Mouse (Mus musculus) liver, embryonic 12.5 days (tissue): Measurements from ENCODE around the gene C1qa. TPM values are rescaled to one million over a fixed set of nuclear protein-coding genes. Genes with fewer than 3 reads are reported as not detected.

Experiments used
- ATAC-seq: fragments of 200-750 bp; cut with Nextera tagmentation; 2 replicates; pipeline ENCODE4 v1.8.0; 2017; ENCODE audit warnings: moderate number of reproducible peaks, mild to moderate bottlenecking, moderate library complexity
- H3K27ac ChIP-seq: fragments of 300-500 bp; sonication (generic); 2 replicates; pipeline ENCODE4 v1.5.1; 2016; ENCODE audit warnings: mild to moderate bottlenecking
- H3K27me3 ChIP-seq: fragments of 300-500 bp; sonication (generic); replicated peaks from 2 replicates; pipeline ENCODE4 v1.6.1; 2016; ENCODE audit warnings: mild to moderate bottlenecking, moderate library complexity
- H3K36me3 ChIP-seq: fragments of 300-500 bp; sonication (generic); 2 replicates; pipeline ENCODE4 v1.6.1; 2016; ENCODE audit warnings: mild to moderate bottlenecking, moderate library complexity
- H3K4me1 ChIP-seq: fragments of 300-500 bp; sonication (generic); 2 replicates; pipeline ENCODE4 v1.6.1; 2016
- H3K4me2 ChIP-seq: fragments of 300-500 bp; sonication (generic); 2 replicates; pipeline ENCODE4 v1.6.1; 2016; ENCODE audit warnings: mild to moderate bottlenecking, moderate library complexity
- H3K4me3 ChIP-seq: fragments of 300-500 bp; sonication (generic); 2 replicates; pipeline ENCODE4 v1.5.1; 2016; ENCODE audit warnings: mild to moderate bottlenecking, moderate library complexity
- H3K9ac ChIP-seq: fragments of 300-500 bp; sonication (generic); 2 replicates; pipeline ENCODE4 v1.6.1; 2016; ENCODE audit warnings: mild to moderate bottlenecking, moderate library complexity
- H3K9me3 ChIP-seq: fragments of 300-500 bp; sonication (generic); replicated peaks from 2 replicates; pipeline ENCODE4 v1.6.1; 2016; ENCODE audit warnings: mild to moderate bottlenecking, moderate library complexity
- WGBS: fragments of 180-500 bp; shearing (Covaris S2); methylation state at CpG from one replicate; pipeline ENCODE4 v1.1.7; 2016; ENCODE audit not compliant: insufficient replicate concordance; 5-methylcytosine and 5-hydroxymethylcytosine counted together
- polyA plus RNA-seq: library from polyadenylated mRNA; unstranded; fragments of >200 nt; fragmentation: Nextera tagmentation; extraction: Ambion mirVana; gene quantifications from 2 replicates; pipeline ENCODE4 v1.2.1, GENCODE M21; 2016

The C1qa gene
- polyA plus RNA-seq, 1 experiment from 2014 or later = 26.2 TPM

DNA sequence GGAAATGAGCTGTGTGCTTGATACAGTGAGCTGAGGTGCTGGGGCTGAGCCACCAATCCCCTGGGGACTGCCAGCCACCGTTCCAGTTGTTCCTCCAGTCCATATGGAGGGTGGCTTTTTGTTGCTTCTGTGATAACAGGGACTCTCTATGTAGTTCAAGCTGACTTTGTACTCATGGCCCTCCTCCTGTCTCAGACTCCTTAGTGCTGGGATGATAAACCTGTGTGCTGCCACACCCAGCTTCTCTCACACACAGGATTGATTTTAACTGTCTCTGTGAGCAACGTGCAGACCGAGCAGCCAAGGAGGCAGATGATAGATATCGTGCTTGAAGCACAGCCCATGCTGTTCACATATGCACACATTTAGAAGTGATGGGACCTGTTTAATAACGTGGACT is 46.5 kb downstream of the C1qa start:
- 37% methylated on average over 5 of the region's 5 CpGs for WGBS
- no peak for ATAC-seq
- H3K36me3 ChIP-seq = no peaks in the 10 kb centered on the region
- H3K9ac ChIP-seq = no peak overlapping the region
- no peak overlapping the region for H3K4me3 ChIP-seq
- H3K27ac ChIP-seq = no peak overlapping the region
- no peak overlapping the region for H3K4me2 ChIP-seq
- peaks cover 15% of the 10 kb centered on the region for H3K27me3 ChIP-seq
- H3K9me3 ChIP-seq = no peaks in the 10 kb centered on the region
- H3K4me1 ChIP-seq = no peaks in the 10 kb centered on the region

DNA sequence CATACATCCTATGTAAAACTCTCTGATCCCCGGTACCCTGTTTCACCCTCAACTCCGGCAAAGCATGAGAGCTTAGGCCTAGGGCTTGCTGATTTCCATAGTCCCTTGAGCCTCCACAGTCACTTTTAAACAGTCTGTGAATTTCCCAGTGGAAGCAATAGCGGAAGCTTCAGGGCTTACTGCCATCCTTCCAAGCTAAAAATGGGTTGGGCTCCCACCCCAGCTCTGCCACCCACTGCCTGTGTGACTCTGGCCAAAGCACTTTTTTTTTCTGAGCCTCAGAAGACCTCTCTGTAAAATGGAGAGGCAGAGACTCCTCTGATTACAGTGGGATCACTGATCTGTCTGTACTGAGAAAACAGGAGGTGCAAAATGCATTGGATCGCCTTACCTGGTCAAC is 50.0 kb downstream of the C1qa start:
- H3K4me3 ChIP-seq = no peak overlapping the region
- peaks cover 16% of the 10 kb centered on the region for H3K27me3 ChIP-seq
- H3K4me2 ChIP-seq = no peak overlapping the region
- no peak overlapping the region for H3K9ac ChIP-seq
- WGBS = 62% methylated on average over 4 of the region's 4 CpGs
- H3K9me3 ChIP-seq = no peaks in the 10 kb centered on the region
- no peak for ATAC-seq
- no peak overlapping the region for H3K27ac ChIP-seq
- H3K4me1 ChIP-seq = no peaks in the 10 kb centered on the region
- H3K36me3 ChIP-seq = no peaks in the 10 kb centered on the region

DNA sequence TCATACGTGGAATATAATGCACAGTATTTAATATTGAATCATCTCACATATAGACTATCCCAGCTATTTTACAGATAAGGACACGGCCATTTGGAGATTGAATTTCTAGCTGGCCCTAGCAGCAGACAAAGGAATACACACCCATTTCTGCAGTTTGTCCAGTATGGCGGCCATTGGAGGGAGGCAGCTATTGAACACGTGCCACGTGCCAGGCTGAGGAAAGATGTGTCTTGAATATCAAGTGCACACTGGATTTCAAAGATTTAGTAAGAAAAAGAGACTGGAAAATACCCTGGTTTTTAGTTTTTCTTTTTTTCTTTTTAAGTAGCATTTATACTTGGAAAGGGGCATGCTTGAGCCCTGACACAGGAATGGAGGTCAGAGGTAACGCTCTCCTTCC is 51.4 kb downstream of the C1qa start:
- Histone ChIP-seq H3K27me3 (peaks cover 16% of the 10 kb centered on the region), H3K4me3 (no peak overlapping the region), H3K4me2 (no peak overlapping the region), H3K36me3 (no peaks in the 10 kb centered on the region), H3K27ac (no peak overlapping the region), H3K4me1 (no peaks in the 10 kb centered on the region; the same call in 1 of the 2 replicates), H3K9ac (no peak overlapping the region), H3K9me3 (no peaks in the 10 kb centered on the region)
- ATAC-seq = no peak
- WGBS = 67% methylated on average over 6 of the region's 6 CpGs

Other genes with a start within 250 kb of the C1qa start
- 1.4 and 1.7 TPM in 2 replicates for gene Ephb2, start 62.8 kb downstream of the C1qa start, polyA plus RNA-seq
- gene C1qb, start 12.6 kb downstream of the C1qa start, polyA plus RNA-seq = 53.1 and 54.6 TPM in 2 replicates
- 32.7 and 33.5 TPM in 2 replicates for gene C1qc, start 5.7 kb downstream of the C1qa start, polyA plus RNA-seq
- 0.06 and 0.11 TPM in 2 replicates for gene Epha8, start 58.0 kb upstream of the C1qa start, polyA plus RNA-seq
- gene Zbtb40, start 150.0 kb upstream of the C1qa start, polyA plus RNA-seq = 3.0 and 3.2 TPM in 2 replicates